Mouse (Mus musculus): ENCODE data around the gene Gpsm1. TPM values are rescaled to one million over a fixed set of nuclear protein-coding genes. Genes with fewer than 3 reads are reported as not detected.

The Gpsm1 gene
- polyA plus RNA-seq, 1 experiment = 20.5 TPM

DNA sequence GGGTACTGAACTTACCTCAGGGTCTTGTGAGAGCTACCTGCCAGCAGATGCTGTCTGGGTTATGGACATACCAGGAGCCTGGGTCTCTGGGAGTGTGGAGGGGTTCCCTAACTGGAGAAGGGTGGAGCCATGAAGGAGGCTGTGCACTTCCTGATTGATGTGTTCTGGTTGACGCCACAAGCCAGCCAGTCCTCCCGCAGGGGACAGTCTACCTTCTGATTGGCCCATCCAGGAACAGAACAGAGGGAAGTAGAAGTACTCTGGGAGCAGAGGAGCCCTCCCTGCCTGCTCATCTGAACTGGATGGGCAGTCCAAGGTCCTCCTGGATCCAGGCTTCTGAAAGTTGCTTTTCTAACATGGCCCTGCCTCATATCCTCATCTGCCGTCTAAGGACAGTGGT lies 45.5 kb downstream of the Gpsm1 start, which contains the start of gene Card9:
TSS of gene Card9 (minus strand) at position 147 of the 400 bp plus-strand sequence.
- Histone ChIP-seq H3K36me3 (ENCODE audit: control insufficient read depth, insufficient read depth, low read length) (no peaks in the 10 kb centered on the region; the same call in 1 of the 2 replicates), H3K4me1 (ENCODE audit: control insufficient read depth, insufficient read depth, low read length) (no peaks in the 10 kb centered on the region), H3K27me3 (ENCODE audit: control insufficient read depth, insufficient read depth, low read length) (no peaks in the 10 kb centered on the region), H3K4me3 (ENCODE audit: control insufficient read depth, low read depth, low read length) (no peak within 1 kb of the TSS), H3K27ac (ENCODE audit: control insufficient read depth, insufficient read depth, low read depth, low read length) (no peak within 1 kb of the TSS)
- no peak for TF ChIP-seq POLR2A (IDR thresholded peaks at IDR 0.05; ENCODE audit: control insufficient read depth, low read depth, low read length)
- TF ChIP-seq CTCF (IDR thresholded peaks at IDR 0.05; ENCODE audit: control insufficient read depth, insufficient read depth, insufficient replicate concordance, low read depth, low read length) = no peak

- Histone ChIP-seq H3K4me3 (ENCODE audit: control insufficient read depth, low read depth, low read length) (no peak overlapping the region), H3K36me3 (ENCODE audit: control insufficient read depth, insufficient read depth, low read length) (peaks cover 1% of the 10 kb centered on the region), H3K27ac (ENCODE audit: control insufficient read depth, insufficient read depth, low read depth, low read length) (no peak overlapping the region), H3K27me3 (ENCODE audit: control insufficient read depth, insufficient read depth, low read length) (no peaks in the 10 kb centered on the region), H3K4me1 (ENCODE audit: control insufficient read depth, insufficient read depth, low read length) (no peaks in the 10 kb centered on the region)
- TF ChIP-seq CTCF (IDR thresholded peaks at IDR 0.05; ENCODE audit: control insufficient read depth, insufficient read depth, insufficient replicate concordance, low read depth, low read length) (no peak), POLR2A (IDR thresholded peaks at IDR 0.05; ENCODE audit: control insufficient read depth, low read depth, low read length) (no peak)
Measured at GRCm38 (mm10) chr2:26362991-26363390, 47.7 kb downstream of the Gpsm1 start.

DNA sequence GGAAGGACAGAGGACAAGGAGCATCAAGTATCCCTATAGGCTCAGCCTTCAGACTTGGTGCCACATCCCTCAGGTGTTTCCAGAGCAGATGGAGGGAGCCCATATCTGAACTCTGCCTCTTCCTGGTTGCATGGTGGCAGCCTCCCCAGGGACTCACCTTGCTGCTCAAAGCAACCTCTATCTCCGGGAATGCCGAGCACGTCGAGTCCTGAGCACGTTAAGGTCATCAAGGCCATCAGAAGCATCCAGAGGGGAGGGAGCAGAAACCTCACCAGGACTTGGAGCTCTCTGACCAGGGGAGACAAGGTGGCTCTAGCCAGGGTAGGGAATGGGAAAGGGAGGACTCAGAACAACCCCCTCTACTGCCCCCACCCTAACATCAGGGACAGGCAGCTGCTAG lies 48.2 kb downstream of the Gpsm1 start:
- no peaks in the 10 kb centered on the region for H3K27me3 ChIP-seq (ENCODE audit: control insufficient read depth, insufficient read depth, low read length)
- TF ChIP-seq POLR2A (IDR thresholded peaks at IDR 0.05; ENCODE audit: control insufficient read depth, low read depth, low read length) (no peak), CTCF (IDR thresholded peaks at IDR 0.05; ENCODE audit: control insufficient read depth, insufficient read depth, insufficient replicate concordance, low read depth, low read length) (no peak)
- H3K36me3 ChIP-seq (ENCODE audit: control insufficient read depth, insufficient read depth, low read length) = peaks cover 2% of the 10 kb centered on the region
- no peak overlapping the region for H3K4me3 ChIP-seq (ENCODE audit: control insufficient read depth, low read depth, low read length)
- H3K4me1 ChIP-seq (ENCODE audit: control insufficient read depth, insufficient read depth, low read length) = no peaks in the 10 kb centered on the region
- no peak overlapping the region for H3K27ac ChIP-seq (ENCODE audit: control insufficient read depth, insufficient read depth, low read depth, low read length)

GRCm38 (mm10) chr2:26364738-26365465 lies 49.6 kb downstream of the Gpsm1 start:
- H3K36me3 ChIP-seq (ENCODE audit: control insufficient read depth, insufficient read depth, low read length) = peaks cover 3% of the 10 kb centered on the region

DNA sequence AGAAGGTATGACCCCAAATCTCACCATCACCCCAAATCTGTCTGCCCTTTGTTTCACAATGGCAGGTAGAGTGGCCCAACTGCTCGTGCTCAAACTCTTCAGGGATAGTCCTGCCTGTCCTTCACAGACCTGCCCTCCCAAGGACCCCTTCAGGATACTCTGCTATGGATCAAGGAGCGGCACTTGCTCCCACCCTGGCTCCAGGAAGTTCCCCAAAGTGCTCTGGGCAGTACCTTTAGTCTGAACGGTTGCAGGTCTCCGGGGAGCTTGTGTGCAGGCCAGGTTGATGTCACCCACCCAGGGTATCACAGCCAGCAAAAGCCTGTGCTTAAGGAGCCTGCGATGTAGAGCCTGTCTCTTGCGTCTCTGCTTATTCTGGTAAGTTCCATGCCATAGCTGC lies 52.6 kb downstream of the Gpsm1 start:
- Histone ChIP-seq H3K4me3 (ENCODE audit: control insufficient read depth, low read depth, low read length) (no peak overlapping the region), H3K36me3 (ENCODE audit: control insufficient read depth, insufficient read depth, low read length) (peaks cover 3% of the 10 kb centered on the region), H3K27me3 (ENCODE audit: control insufficient read depth, insufficient read depth, low read length) (no peaks in the 10 kb centered on the region), H3K4me1 (ENCODE audit: control insufficient read depth, insufficient read depth, low read length) (no peaks in the 10 kb centered on the region), H3K27ac (ENCODE audit: control insufficient read depth, insufficient read depth, low read depth, low read length) (no peak overlapping the region)
- no peak for TF ChIP-seq CTCF (IDR thresholded peaks at IDR 0.05; ENCODE audit: control insufficient read depth, insufficient read depth, insufficient replicate concordance, low read depth, low read length)
- no peak for TF ChIP-seq POLR2A (IDR thresholded peaks at IDR 0.05; ENCODE audit: control insufficient read depth, low read depth, low read length)

More at GRCm38 (mm10) chr2:26364738-26365465, 49.6 kb downstream of the Gpsm1 start:
- Histone ChIP-seq H3K27me3 (ENCODE audit: control insufficient read depth, insufficient read depth, low read length) (no peaks in the 10 kb centered on the region), H3K27ac (ENCODE audit: control insufficient read depth, insufficient read depth, low read depth, low read length) (no peak overlapping the region), H3K4me1 (ENCODE audit: control insufficient read depth, insufficient read depth, low read length) (no peaks in the 10 kb centered on the region), H3K4me3 (ENCODE audit: control insufficient read depth, low read depth, low read length) (no peak overlapping the region)
- no peak for TF ChIP-seq POLR2A (IDR thresholded peaks at IDR 0.05; ENCODE audit: control insufficient read depth, low read depth, low read length)
- TF ChIP-seq CTCF (IDR thresholded peaks at IDR 0.05; ENCODE audit: control insufficient read depth, insufficient read depth, insufficient replicate concordance, low read depth, low read length) = no peak

DNA sequence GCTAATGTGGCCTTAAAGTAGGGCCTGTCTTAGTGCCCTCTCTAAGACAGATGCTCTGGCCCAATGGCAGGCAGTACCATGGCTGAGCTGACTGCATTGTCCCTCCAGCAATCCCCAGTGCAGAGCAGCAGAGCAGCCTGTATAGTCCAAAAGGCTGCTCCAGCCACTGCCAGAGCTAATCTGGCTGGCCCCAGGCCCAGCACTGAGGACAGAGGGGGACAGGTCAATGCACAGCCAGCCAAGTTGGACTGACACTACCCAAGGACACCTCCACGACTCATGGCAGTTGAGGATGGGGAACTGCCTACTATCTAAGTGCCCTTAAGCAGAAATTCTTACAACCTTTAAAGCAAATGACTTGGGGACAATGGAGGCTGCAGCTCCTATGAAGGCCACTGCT lies 53.3 kb downstream of the Gpsm1 start:
- Histone ChIP-seq H3K4me3 (ENCODE audit: control insufficient read depth, low read depth, low read length) (no peak overlapping the region), H3K36me3 (ENCODE audit: control insufficient read depth, insufficient read depth, low read length) (peaks cover 5% of the 10 kb centered on the region), H3K27me3 (ENCODE audit: control insufficient read depth, insufficient read depth, low read length) (no peaks in the 10 kb centered on the region), H3K27ac (ENCODE audit: control insufficient read depth, insufficient read depth, low read depth, low read length) (no peak overlapping the region), H3K4me1 (ENCODE audit: control insufficient read depth, insufficient read depth, low read length) (no peaks in the 10 kb centered on the region)
- no peak for TF ChIP-seq CTCF (IDR thresholded peaks at IDR 0.05; ENCODE audit: control insufficient read depth, insufficient read depth, insufficient replicate concordance, low read depth, low read length)
- no peak for TF ChIP-seq POLR2A (IDR thresholded peaks at IDR 0.05; ENCODE audit: control insufficient read depth, low read depth, low read length)

DNA sequence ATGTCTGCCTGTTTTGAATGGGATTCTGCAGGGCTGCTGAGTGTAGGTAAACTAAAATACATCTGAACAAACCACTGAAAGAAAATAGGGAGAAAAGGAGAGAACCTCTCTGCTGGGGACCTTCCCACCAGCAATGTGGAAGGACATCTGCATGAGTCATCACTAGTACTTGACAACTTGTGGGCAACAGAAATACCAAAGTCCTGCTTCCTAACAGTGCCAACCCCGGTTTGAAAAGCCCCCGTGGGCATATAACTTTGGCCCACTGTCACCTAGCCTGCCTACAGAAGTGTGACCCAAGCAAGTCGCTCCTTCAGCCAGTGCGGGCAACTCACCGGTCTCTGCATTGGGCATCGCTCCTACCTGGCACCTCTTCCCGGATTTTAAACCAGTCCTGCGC lies 57.1 kb downstream of the Gpsm1 start:
- TF ChIP-seq POLR2A (IDR thresholded peaks at IDR 0.05; ENCODE audit: control insufficient read depth, low read depth, low read length) (no peak), CTCF (IDR thresholded peaks at IDR 0.05; ENCODE audit: control insufficient read depth, insufficient read depth, insufficient replicate concordance, low read depth, low read length) (no peak)
- no peak overlapping the region for H3K27ac ChIP-seq (ENCODE audit: control insufficient read depth, insufficient read depth, low read depth, low read length)
- no peaks in the 10 kb centered on the region for H3K4me1 ChIP-seq (ENCODE audit: control insufficient read depth, insufficient read depth, low read length)
- H3K36me3 ChIP-seq (ENCODE audit: control insufficient read depth, insufficient read depth, low read length) = peaks cover 10% of the 10 kb centered on the region
- H3K4me3 ChIP-seq (ENCODE audit: control insufficient read depth, low read depth, low read length) = no peak overlapping the region
- no peaks in the 10 kb centered on the region for H3K27me3 ChIP-seq (ENCODE audit: control insufficient read depth, insufficient read depth, low read length)

Measured in testis, adult 2 months (tissue).